Mouse (Mus musculus): Measurements from ENCODE around the gene Slc38a1. TPM values are rescaled to one million over a fixed set of nuclear protein-coding genes. Genes with fewer than 3 reads are reported as not detected.

Gene Slc38a1
- polyA plus RNA-seq, 1 experiment from 2014 or later: 127 TPM

DNA sequence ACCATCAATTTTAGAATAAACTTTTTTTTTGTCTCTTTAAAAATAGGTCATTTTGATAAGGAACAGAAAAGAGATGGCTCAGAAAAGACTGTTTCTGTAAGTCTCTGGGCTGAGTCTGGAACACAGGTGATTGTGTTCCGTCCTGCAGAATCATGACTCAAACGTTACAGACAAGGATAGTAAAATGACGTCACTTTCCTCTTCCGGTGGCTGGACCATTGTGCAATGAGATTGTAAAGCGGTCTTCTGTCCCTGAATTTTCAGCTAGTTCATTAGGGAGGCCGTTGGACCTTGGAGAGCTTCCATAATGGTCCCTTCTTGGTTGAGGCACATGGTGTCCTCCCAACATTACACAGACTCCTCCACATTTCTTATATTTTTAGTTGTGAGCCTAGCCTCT lies 27.0 kb upstream of the Slc38a1 start:
- Histone ChIP-seq H3K9me3 (ENCODE audit: control insufficient read depth, low read length) (no peaks in the 10 kb centered on the region), H3K9ac (ENCODE audit: low read depth, low read length) (no peak overlapping the region), H3K36me3 (ENCODE audit: control insufficient read depth, insufficient read depth, low read length) (no peaks in the 10 kb centered on the region), H3K4me1 (ENCODE audit: control insufficient read depth, insufficient read depth, low read depth, low read length) (no peaks in the 10 kb centered on the region), H3K4me3 (ENCODE audit: low read length) (no peak overlapping the region), H3K27me3 (replicated peaks; ENCODE audit: control insufficient read depth, insufficient read depth, low read length) (no peaks in the 10 kb centered on the region), H3K4me2 (ENCODE audit: low read length) (no peak overlapping the region), H3K27ac (ENCODE audit: low read depth, low read length) (no peak overlapping the region)
- 85% methylated on average over 6 of the region's 6 CpGs for WGBS
- ATAC-seq: no peak

DNA sequence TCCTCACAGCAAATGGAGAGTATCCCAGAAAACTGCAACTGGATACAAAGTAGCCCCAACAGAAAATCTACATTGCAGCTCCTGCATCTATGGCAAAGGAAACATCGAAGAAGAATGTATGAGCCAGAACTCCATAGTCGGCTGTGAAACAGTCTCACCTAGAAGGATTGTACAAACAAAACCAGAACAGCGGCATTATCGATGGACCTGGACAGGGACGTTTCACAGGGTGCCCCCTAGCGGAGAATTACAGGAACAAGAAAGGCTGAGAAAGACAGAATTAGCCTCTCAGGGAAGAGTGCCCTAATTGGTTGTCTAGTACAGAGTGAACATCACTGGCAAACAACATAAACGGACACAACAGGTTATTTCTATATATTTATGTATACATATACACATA lies 23.9 kb upstream of the Slc38a1 start:
- Histone ChIP-seq H3K27me3 (replicated peaks; ENCODE audit: control insufficient read depth, insufficient read depth, low read length) (no peaks in the 10 kb centered on the region), H3K9ac (ENCODE audit: low read depth, low read length) (no peak overlapping the region), H3K9me3 (ENCODE audit: control insufficient read depth, low read length) (no peaks in the 10 kb centered on the region), H3K4me1 (ENCODE audit: control insufficient read depth, insufficient read depth, low read depth, low read length) (no peaks in the 10 kb centered on the region), H3K27ac (ENCODE audit: low read depth, low read length) (no peak overlapping the region), H3K36me3 (ENCODE audit: control insufficient read depth, insufficient read depth, low read length) (no peaks in the 10 kb centered on the region), H3K4me2 (ENCODE audit: low read length) (peak overlapping the region; percentile 37), H3K4me3 (ENCODE audit: low read length) (no peak overlapping the region)
- 7% methylated on average over 7 of the region's 7 CpGs for WGBS
- peak; percentile 74; the same call in 1 of the 2 replicates for ATAC-seq

DNA sequence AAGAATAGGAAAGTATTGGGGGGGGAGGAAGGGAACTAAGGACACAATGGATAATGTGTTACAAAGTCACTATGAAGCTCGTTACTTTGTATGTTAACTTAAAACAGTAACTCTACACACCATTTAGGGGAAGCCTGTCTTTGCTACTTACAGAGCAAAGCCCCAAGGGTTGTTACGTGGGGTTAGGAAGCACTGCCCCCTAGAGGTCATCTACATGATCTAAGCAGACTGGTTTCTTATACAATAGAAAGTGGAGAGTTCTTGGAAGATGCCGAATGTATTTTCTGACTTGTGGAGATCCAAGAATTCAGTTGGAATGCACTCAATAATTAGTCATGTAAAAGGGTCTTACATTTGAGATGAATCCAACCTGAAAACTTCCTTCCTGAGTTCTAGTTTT lies 23.2 kb upstream of the Slc38a1 start:
- Histone ChIP-seq H3K4me2 (ENCODE audit: low read length) (0 out of 2 replicates have a peak overlapping the region, but pooled peaks have one; percentile 5), H3K9ac (ENCODE audit: low read depth, low read length) (no peak overlapping the region), H3K27ac (ENCODE audit: low read depth, low read length) (no peak overlapping the region), H3K4me3 (ENCODE audit: low read length) (no peak overlapping the region), H3K27me3 (replicated peaks; ENCODE audit: control insufficient read depth, insufficient read depth, low read length) (no peaks in the 10 kb centered on the region), H3K4me1 (ENCODE audit: control insufficient read depth, insufficient read depth, low read depth, low read length) (no peaks in the 10 kb centered on the region), H3K36me3 (ENCODE audit: control insufficient read depth, insufficient read depth, low read length) (no peaks in the 10 kb centered on the region), H3K9me3 (ENCODE audit: control insufficient read depth, low read length) (no peaks in the 10 kb centered on the region)
- ATAC-seq: 0 out of 2 replicates have a peak, but pooled peaks have one; percentile 64
- 4% methylated on average over 3 of the region's 3 CpGs for WGBS

DNA sequence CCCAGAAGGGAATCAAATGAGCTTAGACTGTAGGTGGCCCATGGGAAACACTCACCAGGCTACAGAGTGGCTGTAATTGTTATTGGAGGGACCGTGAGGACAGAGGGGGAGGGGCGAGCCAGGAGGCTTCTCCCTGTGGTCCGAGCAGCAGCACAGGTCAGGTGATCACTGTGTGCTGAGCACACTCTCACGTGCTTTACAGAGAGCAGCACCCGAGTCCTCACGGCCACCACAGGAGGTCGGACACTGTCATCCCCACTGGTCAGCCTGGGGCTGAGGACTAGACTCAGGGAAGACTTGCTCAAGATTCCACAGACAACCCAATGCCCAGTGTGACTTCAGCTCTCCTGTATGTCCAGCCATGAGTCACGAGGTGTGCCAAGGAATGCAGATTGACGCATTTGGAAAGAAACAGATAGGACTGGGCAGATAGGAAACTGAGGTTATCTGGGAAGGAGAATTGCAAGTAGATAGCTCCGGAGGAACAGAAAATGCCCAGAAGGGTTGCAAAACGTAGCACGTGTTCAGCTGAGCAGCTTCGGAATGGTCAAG lies 18.0 kb upstream of the Slc38a1 start:
- Histone ChIP-seq H3K27ac (ENCODE audit: low read depth, low read length) (no peak overlapping the region), H3K4me1 (ENCODE audit: control insufficient read depth, insufficient read depth, low read depth, low read length) (no peaks in the 10 kb centered on the region), H3K36me3 (ENCODE audit: control insufficient read depth, insufficient read depth, low read length) (no peaks in the 10 kb centered on the region), H3K9ac (ENCODE audit: low read depth, low read length) (no peak overlapping the region), H3K9me3 (ENCODE audit: control insufficient read depth, low read length) (no peaks in the 10 kb centered on the region), H3K27me3 (replicated peaks; ENCODE audit: control insufficient read depth, insufficient read depth, low read length) (no peaks in the 10 kb centered on the region), H3K4me2 (ENCODE audit: low read length) (no peak overlapping the region), H3K4me3 (ENCODE audit: low read length) (no peak overlapping the region)
- no peak for ATAC-seq
- 65% methylated on average over 13 of the region's 13 CpGs for WGBS

DNA sequence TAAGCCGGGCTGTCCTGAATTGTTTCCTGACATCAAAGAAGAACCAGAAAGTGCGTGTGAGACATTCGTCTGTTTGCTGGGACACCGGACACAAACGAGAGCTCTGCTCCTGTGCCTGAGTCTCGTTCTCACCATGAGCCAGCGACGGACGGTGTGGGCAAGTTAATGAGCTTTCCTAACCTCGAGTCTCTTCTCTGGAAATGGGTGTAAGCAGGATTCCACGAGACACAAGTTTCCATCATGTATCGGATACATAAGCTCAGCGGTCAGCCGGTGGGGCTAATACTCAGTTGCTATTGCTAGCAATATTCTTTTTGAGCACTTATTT lies 15.5 kb upstream of the Slc38a1 start:
- WGBS: 74% methylated on average over 14 of the region's 14 CpGs
- H3K27ac ChIP-seq (ENCODE audit: low read depth, low read length): no peak overlapping the region
- no peaks in the 10 kb centered on the region for H3K9me3 ChIP-seq (ENCODE audit: control insufficient read depth, low read length)
- H3K4me3 ChIP-seq (ENCODE audit: low read length): no peak overlapping the region
- H3K4me2 ChIP-seq (ENCODE audit: low read length): no peak overlapping the region
- no peaks in the 10 kb centered on the region for H3K27me3 ChIP-seq (replicated peaks; ENCODE audit: control insufficient read depth, insufficient read depth, low read length)
- no peaks in the 10 kb centered on the region for H3K36me3 ChIP-seq (ENCODE audit: control insufficient read depth, insufficient read depth, low read length)
- no peak overlapping the region for H3K9ac ChIP-seq (ENCODE audit: low read depth, low read length)
- H3K4me1 ChIP-seq (ENCODE audit: control insufficient read depth, insufficient read depth, low read depth, low read length): no peaks in the 10 kb centered on the region
- ATAC-seq: no peak

DNA sequence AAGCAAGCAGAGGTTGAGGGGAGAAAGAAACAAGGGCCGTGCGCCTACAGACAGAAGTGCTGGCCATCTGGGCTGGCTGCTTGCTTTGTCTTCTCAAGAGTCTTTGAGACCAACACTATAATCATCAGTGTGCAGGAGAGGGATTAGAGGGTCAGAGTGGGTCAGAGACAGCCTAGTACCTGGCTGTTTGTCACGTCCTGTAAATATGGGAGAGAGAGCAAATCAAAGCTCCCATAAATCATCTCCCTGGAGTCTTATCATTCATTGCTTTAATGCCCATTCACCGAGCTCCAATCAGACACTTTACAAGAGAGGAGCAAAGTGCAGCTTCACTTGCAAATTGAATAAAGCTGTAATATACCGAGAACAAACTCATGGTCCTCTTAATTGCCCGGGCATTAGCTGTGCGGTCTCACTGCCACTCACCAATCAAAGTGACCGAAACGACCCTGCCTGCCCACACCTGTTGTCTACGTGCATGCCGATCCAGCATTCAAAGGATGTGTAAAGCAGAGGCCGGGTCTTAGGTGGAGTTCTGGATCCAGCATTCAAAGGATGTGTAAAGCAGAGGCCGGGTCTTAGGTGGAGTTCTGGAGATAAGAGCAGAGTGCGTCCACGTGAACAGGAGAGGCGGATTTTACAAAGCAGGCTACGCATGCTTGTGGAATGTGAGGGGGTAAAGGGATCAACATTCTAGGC lies 15.0 kb upstream of the Slc38a1 start:
- no peaks in the 10 kb centered on the region for H3K4me1 ChIP-seq (ENCODE audit: control insufficient read depth, insufficient read depth, low read depth, low read length)
- no peaks in the 10 kb centered on the region for H3K9me3 ChIP-seq (ENCODE audit: control insufficient read depth, low read length)
- no peak overlapping the region for H3K9ac ChIP-seq (ENCODE audit: low read depth, low read length)
- H3K4me2 ChIP-seq (ENCODE audit: low read length): no peak overlapping the region
- H3K27ac ChIP-seq (ENCODE audit: low read depth, low read length): no peak overlapping the region
- no peak overlapping the region for H3K4me3 ChIP-seq (ENCODE audit: low read length)
- no peaks in the 10 kb centered on the region for H3K27me3 ChIP-seq (replicated peaks; ENCODE audit: control insufficient read depth, insufficient read depth, low read length)
- WGBS: 78% methylated on average over 17 of the region's 17 CpGs
- ATAC-seq: no peak
- H3K36me3 ChIP-seq (ENCODE audit: control insufficient read depth, insufficient read depth, low read length): no peaks in the 10 kb centered on the region

DNA sequence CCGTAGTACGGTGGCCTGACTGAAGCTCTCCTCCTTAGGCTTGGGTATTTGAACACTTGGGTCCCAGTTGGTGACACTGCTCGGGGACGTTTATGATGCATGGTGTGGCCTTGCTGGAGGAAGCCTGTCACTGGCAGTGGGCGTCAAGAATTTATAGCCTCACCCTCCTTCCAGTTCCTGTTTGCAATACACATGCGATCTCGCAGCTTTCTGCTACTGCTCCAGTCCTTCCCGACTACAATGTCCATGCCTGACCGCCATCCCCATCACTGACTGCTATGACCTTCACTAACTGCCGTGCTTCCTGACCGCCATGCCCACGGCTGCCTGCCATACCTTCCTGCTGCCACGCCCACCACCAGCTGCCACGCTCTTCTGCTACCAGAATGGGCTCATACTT lies 12.8 kb upstream of the Slc38a1 start:
- Histone ChIP-seq H3K36me3 (ENCODE audit: control insufficient read depth, insufficient read depth, low read length) (no peaks in the 10 kb centered on the region), H3K9ac (ENCODE audit: low read depth, low read length) (no peak overlapping the region), H3K27me3 (replicated peaks; ENCODE audit: control insufficient read depth, insufficient read depth, low read length) (no peaks in the 10 kb centered on the region), H3K4me3 (ENCODE audit: low read length) (no peak overlapping the region), H3K4me2 (ENCODE audit: low read length) (no peak overlapping the region), H3K27ac (ENCODE audit: low read depth, low read length) (no peak overlapping the region), H3K4me1 (ENCODE audit: control insufficient read depth, insufficient read depth, low read depth, low read length) (no peaks in the 10 kb centered on the region), H3K9me3 (ENCODE audit: control insufficient read depth, low read length) (no peaks in the 10 kb centered on the region)
- 94% methylated on average over 14 of the region's 14 CpGs for WGBS
- ATAC-seq: no peak

DNA sequence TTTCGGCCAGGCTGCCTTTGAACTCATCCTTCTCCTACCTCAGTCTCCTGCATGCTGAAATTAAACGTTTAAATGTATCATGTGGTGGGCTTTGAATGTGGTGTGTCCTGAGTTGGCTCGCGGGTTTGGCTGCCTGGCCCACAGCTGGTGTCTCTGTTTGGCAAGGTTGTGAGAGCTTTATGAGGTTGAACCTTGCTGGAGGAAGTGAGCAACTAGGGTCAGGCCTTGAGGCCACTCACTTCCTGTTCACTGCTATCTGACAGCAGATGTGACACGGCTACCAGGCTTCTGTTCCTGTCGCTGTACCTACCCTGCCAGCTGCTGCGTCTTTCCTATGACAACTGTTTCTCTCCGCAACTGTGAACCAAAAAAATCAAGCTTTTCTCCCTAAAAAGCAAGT lies 12.0 kb upstream of the Slc38a1 start:
- H3K4me2 ChIP-seq (ENCODE audit: low read length): no peak overlapping the region
- no peak for ATAC-seq
- no peaks in the 10 kb centered on the region for H3K4me1 ChIP-seq (ENCODE audit: control insufficient read depth, insufficient read depth, low read depth, low read length)
- H3K9ac ChIP-seq (ENCODE audit: low read depth, low read length): no peak overlapping the region
- H3K27me3 ChIP-seq (replicated peaks; ENCODE audit: control insufficient read depth, insufficient read depth, low read length): no peaks in the 10 kb centered on the region
- 80% methylated on average over 8 of the region's 8 CpGs for WGBS
- no peaks in the 10 kb centered on the region for H3K9me3 ChIP-seq (ENCODE audit: control insufficient read depth, low read length)
- no peak overlapping the region for H3K27ac ChIP-seq (ENCODE audit: low read depth, low read length)
- no peak overlapping the region for H3K4me3 ChIP-seq (ENCODE audit: low read length)
- no peaks in the 10 kb centered on the region for H3K36me3 ChIP-seq (ENCODE audit: control insufficient read depth, insufficient read depth, low read length)

DNA sequence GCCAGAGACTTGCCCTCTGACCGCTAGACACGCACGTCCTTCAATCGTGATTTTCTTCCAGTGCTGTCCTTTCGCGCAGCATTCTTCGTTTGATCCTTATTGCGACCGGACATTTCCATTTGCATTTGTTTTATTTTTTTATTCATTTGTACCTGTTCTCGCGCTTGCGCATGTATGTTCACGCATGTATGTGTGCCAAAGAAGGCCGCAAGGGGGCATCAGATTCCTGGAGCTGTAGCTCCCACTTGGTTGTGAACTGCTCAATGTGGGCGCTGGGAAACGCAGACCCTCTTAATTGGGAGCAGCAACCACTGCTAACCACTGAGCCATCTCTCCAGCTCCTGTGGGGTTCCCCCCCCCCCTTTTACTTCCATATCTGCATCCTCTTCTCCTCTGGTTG lies 10.3 kb upstream of the Slc38a1 start:
- no peaks in the 10 kb centered on the region for H3K36me3 ChIP-seq (ENCODE audit: control insufficient read depth, insufficient read depth, low read length)
- H3K9me3 ChIP-seq (ENCODE audit: control insufficient read depth, low read length): no peaks in the 10 kb centered on the region
- no peak overlapping the region for H3K27ac ChIP-seq (ENCODE audit: low read depth, low read length)
- H3K4me3 ChIP-seq (ENCODE audit: low read length): no peak overlapping the region
- no peak for ATAC-seq
- WGBS: 88% methylated on average over 16 of the region's 16 CpGs
- no peak overlapping the region for H3K9ac ChIP-seq (ENCODE audit: low read depth, low read length)
- no peaks in the 10 kb centered on the region for H3K4me1 ChIP-seq (ENCODE audit: control insufficient read depth, insufficient read depth, low read depth, low read length)
- no peaks in the 10 kb centered on the region for H3K27me3 ChIP-seq (replicated peaks; ENCODE audit: control insufficient read depth, insufficient read depth, low read length)
- no peak overlapping the region for H3K4me2 ChIP-seq (ENCODE audit: low read length)

Data from hindbrain, embryonic 16.5 days (tissue).